Mouse (Mus musculus): Measurements from ENCODE around the gene Lrrc75a.

DNA sequence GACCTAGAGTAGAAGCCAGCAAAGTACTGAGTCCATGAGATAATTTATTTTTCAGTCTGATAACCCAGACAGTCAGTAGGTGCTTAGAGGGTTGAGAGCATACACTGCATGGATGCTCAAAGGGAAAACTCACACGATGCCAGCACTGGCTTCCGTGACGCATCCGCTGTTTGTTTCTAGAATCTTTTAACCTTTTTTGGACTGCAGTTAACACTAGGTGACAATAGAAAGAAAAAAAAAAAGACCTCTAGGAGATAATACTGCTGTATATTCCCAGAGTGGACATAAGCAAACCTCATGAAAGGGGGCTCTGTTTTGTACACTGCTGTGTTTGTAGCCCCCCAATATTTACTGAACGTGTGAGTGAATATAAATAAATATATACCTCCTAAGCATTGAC lies 20.7 kb upstream of the Lrrc75a start:
- no peak for TF ChIP-seq CTCF (IDR thresholded peaks at IDR 0.05; ENCODE audit: control insufficient read depth, insufficient read depth, low read length)
- TF ChIP-seq POLR2A (IDR thresholded peaks at IDR 0.05; ENCODE audit: borderline replicate concordance, control insufficient read depth, low read depth, low read length), result no peak

Data from bone marrow, adult 2 months (tissue).